In genomic region chr14:25661185-25661920, GRCm38 (mm10) we compare ENCODE assay signal across 10 mouse cellular contexts. TPM values are rescaled to one million over a fixed set of nuclear protein-coding genes. Genes with fewer than 3 reads are reported as not detected.
DNase-seq lines count a peak whose midpoint lies in the region; ATAC-seq lines count a peak whose summit lies in the region.
"Had no signal": no experiment of that assay in that cellular context is flagged by ENCODE, and none has a peak within 500 bp of the region (broad histone marks: within the 10 kb centered on the region; RNA-seq: fewer than 3 reads in every experiment).

No protein-coding gene starts in this region.

- intact Hi-C loops in gastrocnemius, postnatal 14 days (cut with DNase I; ENCODE audit: low total_unique reads), result no loop called here

- WGBS in embryonic facial prominence, embryonic 12.5 days, result 71% methylated on average over 17 of the region's 17 CpGs
- WGBS in embryonic facial prominence, embryonic 10.5 days, result 71% methylated on average over 17 of the region's 17 CpGs
- WGBS in midbrain, embryonic 12.5 days, result 77% methylated on average over 17 of the region's 17 CpGs
- 76% methylated on average over 17 of the region's 17 CpGs for WGBS in midbrain, embryonic 16.5 days
- 70% methylated on average over 17 of the region's 17 CpGs for WGBS in intestine, embryonic 16.5 days
- WGBS in stomach, embryonic 14.5 days, result 65% methylated on average over 17 of the region's 17 CpGs

- 0 out of 2 replicates have a peak overlapping the region, but pooled peaks have one; percentile 18 for H3K27ac ChIP-seq in embryonic facial prominence, embryonic 12.5 days
- H3K27ac ChIP-seq in embryonic facial prominence, embryonic 10.5 days (replicated peaks), result no peak overlapping the region
- H3K27ac ChIP-seq in midbrain, embryonic 12.5 days (replicated peaks), result 0 out of 2 replicates have a peak overlapping the region, but pooled peaks have one; percentile 0
- no peak overlapping the region for H3K27ac ChIP-seq in midbrain, embryonic 16.5 days (ENCODE audit: low read length)
- H3K27ac ChIP-seq in intestine, embryonic 16.5 days (ENCODE audit: low read length), result no peak overlapping the region
- H3K27ac ChIP-seq in stomach, embryonic 14.5 days (ENCODE audit: low read length), result no peak overlapping the region

- H3K36me3 ChIP-seq in embryonic facial prominence, embryonic 12.5 days, result peaks cover 96% of the 10 kb centered on the region
- H3K36me3 ChIP-seq in embryonic facial prominence, embryonic 10.5 days (replicated peaks), result peaks cover 100% of the 10 kb centered on the region
- H3K36me3 ChIP-seq in midbrain, embryonic 12.5 days, result peaks cover 98% of the 10 kb centered on the region
- H3K36me3 ChIP-seq in midbrain, embryonic 16.5 days (ENCODE audit: control insufficient read depth, insufficient read depth, low read length), result peaks cover 63% of the 10 kb centered on the region
- peaks cover 34% of the 10 kb centered on the region for H3K36me3 ChIP-seq in intestine, embryonic 16.5 days (ENCODE audit: control insufficient read depth, insufficient read depth, low read length)
- peaks cover 90% of the 10 kb centered on the region for H3K36me3 ChIP-seq in stomach, embryonic 14.5 days (ENCODE audit: control insufficient read depth, insufficient read depth, low read length)

- H3K9me3 ChIP-seq in embryonic facial prominence, embryonic 12.5 days, result no peaks in the 10 kb centered on the region
- H3K9me3 ChIP-seq in embryonic facial prominence, embryonic 10.5 days, result no peaks in the 10 kb centered on the region
- no peaks in the 10 kb centered on the region for H3K9me3 ChIP-seq in midbrain, embryonic 12.5 days
- H3K9me3 ChIP-seq in midbrain, embryonic 16.5 days (replicated peaks; ENCODE audit: control insufficient read depth, low read length, poor library complexity, severe bottlenecking), result no peaks in the 10 kb centered on the region
- no peaks in the 10 kb centered on the region for H3K9me3 ChIP-seq in intestine, embryonic 16.5 days (ENCODE audit: control insufficient read depth, low read length)
- H3K9me3 ChIP-seq in stomach, embryonic 14.5 days (ENCODE audit: control insufficient read depth, low read depth, low read length), result no peaks in the 10 kb centered on the region

- DNase-seq in embryonic facial prominence, embryonic 10.5 days (ENCODE audit: low spot score), result no peak
- no peak for DNase-seq in thymus, postnatal 36 days
- DNase-seq in gastrocnemius, postnatal 14 days, result no peak
- DNase-seq: lung, adult 2 months had no signal

- no peak for ATAC-seq in embryonic facial prominence, embryonic 12.5 days (ENCODE audit: insufficient number of reproducible peaks, insufficient read depth, low FRiP score, low TSS enrichment)
- no peak for ATAC-seq in midbrain, embryonic 12.5 days (ENCODE audit: low FRiP score, low read depth)
- ATAC-seq in midbrain, embryonic 16.5 days, result no peak
- peak; percentile 29 for ATAC-seq in intestine, embryonic 16.5 days
- peak; percentile 23; the same call in 1 of the 2 replicates for ATAC-seq in stomach, embryonic 14.5 days (ENCODE audit: insufficient number of reproducible peaks, insufficient read depth, low FRiP score, low read depth)
- ATAC-seq: Patski had no signal

- no peak overlapping the region for H3K4me3 ChIP-seq in embryonic facial prominence, embryonic 12.5 days
- no peak overlapping the region for H3K4me3 ChIP-seq in embryonic facial prominence, embryonic 10.5 days
- no peak overlapping the region for H3K4me3 ChIP-seq in midbrain, embryonic 12.5 days
- no peak overlapping the region for H3K4me3 ChIP-seq in midbrain, embryonic 16.5 days (ENCODE audit: low read depth, low read length)
- H3K4me3 ChIP-seq in intestine, embryonic 16.5 days (ENCODE audit: low read length), result no peak overlapping the region
- H3K4me3 ChIP-seq in stomach, embryonic 14.5 days (ENCODE audit: low read depth, low read length), result no peak overlapping the region

- no peaks in the 10 kb centered on the region for H3K27me3 ChIP-seq in embryonic facial prominence, embryonic 12.5 days
- H3K27me3 ChIP-seq in embryonic facial prominence, embryonic 10.5 days (replicated peaks; ENCODE audit: low read depth, poor library complexity, severe bottlenecking), result no peaks in the 10 kb centered on the region
- H3K27me3 ChIP-seq in midbrain, embryonic 12.5 days, result no peaks in the 10 kb centered on the region
- no peaks in the 10 kb centered on the region for H3K27me3 ChIP-seq in midbrain, embryonic 16.5 days (ENCODE audit: control insufficient read depth, insufficient read depth, low read depth, low read length)
- H3K27me3 ChIP-seq in intestine, embryonic 16.5 days (replicated peaks; ENCODE audit: control insufficient read depth, insufficient read depth, low read length), result no peaks in the 10 kb centered on the region
- H3K27me3 ChIP-seq in stomach, embryonic 14.5 days (ENCODE audit: control insufficient read depth, insufficient read depth, low read length), result no peaks in the 10 kb centered on the region
- H3K27me3 ChIP-seq: Patski had no signal

- no peak overlapping the region for H3K9ac ChIP-seq in embryonic facial prominence, embryonic 12.5 days
- no peak overlapping the region for H3K9ac ChIP-seq in midbrain, embryonic 12.5 days (replicated peaks)
- no peak overlapping the region for H3K9ac ChIP-seq in midbrain, embryonic 16.5 days (ENCODE audit: low read depth, low read length)
- no peak overlapping the region for H3K9ac ChIP-seq in intestine, embryonic 16.5 days (ENCODE audit: low read depth, low read length)
- no peak overlapping the region for H3K9ac ChIP-seq in stomach, embryonic 14.5 days (replicated peaks; ENCODE audit: low read depth, low read length)

- H3K4me1 ChIP-seq in embryonic facial prominence, embryonic 12.5 days, result no peaks in the 10 kb centered on the region
- H3K4me1 ChIP-seq in embryonic facial prominence, embryonic 10.5 days, result peaks cover 4% of the 10 kb centered on the region; the same call in 1 of the 2 replicates
- no peaks in the 10 kb centered on the region for H3K4me1 ChIP-seq in midbrain, embryonic 12.5 days
- H3K4me1 ChIP-seq in midbrain, embryonic 16.5 days (ENCODE audit: control insufficient read depth, insufficient read depth, low read length), result no peaks in the 10 kb centered on the region
- H3K4me1 ChIP-seq in intestine, embryonic 16.5 days (ENCODE audit: control insufficient read depth, insufficient read depth, low read length), result no peaks in the 10 kb centered on the region
- H3K4me1 ChIP-seq in stomach, embryonic 14.5 days (ENCODE audit: control insufficient read depth, insufficient read depth, low read length), result no peaks in the 10 kb centered on the region

- no peak overlapping the region for H3K4me2 ChIP-seq in embryonic facial prominence, embryonic 12.5 days (replicated peaks)
- H3K4me2 ChIP-seq in midbrain, embryonic 12.5 days (replicated peaks), result no peak overlapping the region
- H3K4me2 ChIP-seq in midbrain, embryonic 16.5 days (ENCODE audit: low read length), result no peak overlapping the region
- no peak overlapping the region for H3K4me2 ChIP-seq in intestine, embryonic 16.5 days (ENCODE audit: low read depth, low read length)
- H3K4me2 ChIP-seq in stomach, embryonic 14.5 days (replicated peaks; ENCODE audit: low read depth, low read length), result no peak overlapping the region

RNA-seq across cellular contexts. Expression of gene Ppif, which starts 32.6 kb away (rescaled TPM):
- 27.6 and 30.3 TPM in 2 replicates for polyA plus RNA-seq in embryonic facial prominence, embryonic 12.5 days (2016; fragmentation: Nextera tagmentation; extraction: Ambion mirVana)
- 76.6 and 77.0 TPM in 2 replicates for polyA plus RNA-seq in embryonic facial prominence, embryonic 10.5 days (2016; fragmentation: Nextera tagmentation; extraction: Ambion mirVana)
- 28.7 and 29.7 TPM in 2 replicates for polyA plus RNA-seq in midbrain, embryonic 12.5 days (2016; fragmentation: Nextera tagmentation; extraction: Ambion mirVana)
- polyA plus RNA-seq in midbrain, embryonic 16.5 days (2015; fragmentation: Nextera tagmentation; extraction: Ambion mirVana), result 29.6 and 40.3 TPM in 2 replicates
- polyA plus RNA-seq in intestine, embryonic 16.5 days (2015; fragmentation: Nextera tagmentation; extraction: Ambion mirVana), result 125 and 134 TPM in 2 replicates
- polyA plus RNA-seq in stomach, embryonic 14.5 days (2014; fragmentation: Nextera tagmentation; extraction: Ambion mirVana), result 48.1 and 48.3 TPM in 2 replicates
- total RNA-seq in gastrocnemius, postnatal 14 days (2021), result 10 to 100 TPM; 40.9 to 51.4 TPM

Comparison
In these comparisons a context has a peak if more than half of its experiments do, and no peak if none do; other contexts are left out.
1. H3K27ac ChIP-seq: peak in embryonic facial prominence, embryonic 12.5 days (single experiment) and midbrain, embryonic 12.5 days (single experiment); none in embryonic facial prominence, embryonic 10.5 days (single experiment), midbrain, embryonic 16.5 days (single experiment), intestine, embryonic 16.5 days (single experiment) and stomach, embryonic 14.5 days (single experiment).
2. ATAC-seq: peak in intestine, embryonic 16.5 days (single experiment) and stomach, embryonic 14.5 days (single experiment); none in embryonic facial prominence, embryonic 12.5 days (single experiment), midbrain, embryonic 12.5 days (single experiment) and midbrain, embryonic 16.5 days (single experiment).